Comparison of ENCODE assay signal across 15 mouse cellular contexts in genomic region chr19:25431431-25431830, GRCm38 (mm10).
"Had no signal": no experiment of that assay in that cellular context is flagged by ENCODE, and none has a peak within 500 bp of the region (broad histone marks: within the 10 kb centered on the region; RNA-seq: fewer than 3 reads in every experiment).

No protein-coding gene starts in this region.

- DNase-seq: lung, adult 2 months; lung, postnatal 14 days; lung, postnatal 36 days; right cerebral cortex, postnatal 25 days; right cerebral cortex, postnatal 4 days; spleen, adult 18-20 months; thymus, adult 18-20 months; thymus, postnatal 14 days; thymus, postnatal 36 days had no signal

- H3K9me3 ChIP-seq: lung, embryonic 15.5 days; megakaryocyte, embryonic 14.5 days; midbrain, embryonic 13.5 days; midbrain, embryonic 15.5 days; neural tube, embryonic 12.5 days had no signal

- H3K4me3 ChIP-seq: lung, embryonic 15.5 days; megakaryocyte, embryonic 14.5 days; midbrain, embryonic 13.5 days; midbrain, embryonic 15.5 days; neural tube, embryonic 12.5 days had no signal

- H3K27me3 ChIP-seq: midbrain, embryonic 13.5 days; midbrain, embryonic 15.5 days; neural tube, embryonic 12.5 days had no signal

- H3K9ac ChIP-seq: lung, embryonic 15.5 days; midbrain, embryonic 13.5 days; midbrain, embryonic 15.5 days; neural tube, embryonic 12.5 days had no signal

- H3K27ac ChIP-seq: lung, embryonic 15.5 days; macrophage; midbrain, embryonic 13.5 days; midbrain, embryonic 15.5 days; neural tube, embryonic 12.5 days had no signal

- H3K4me1 ChIP-seq: megakaryocyte, embryonic 14.5 days; midbrain, embryonic 13.5 days; midbrain, embryonic 15.5 days had no signal

- H3K36me3 ChIP-seq: midbrain, embryonic 13.5 days; midbrain, embryonic 15.5 days had no signal
